Mouse (Mus musculus): ENCODE data around the gene Tmem238.
A peak's percentile ranks its signal among the peaks of the same experiment; 100 is the strongest.
"Not testable (repeated sequence)": the region's sequence is repeated elsewhere in the genome, so short reads cannot be mapped to it uniquely, and the experiment has no call there.

Gene Tmem238

GRCm38 (mm10) chr7:4789436-4789935, at the start of gene Tmem238:
Gene Tmem238, minus strand, starts transcription at chr7:4789656.
- DNase-seq (ENCODE audit: low spot score) = no peak

- no peak for DNase-seq (ENCODE audit: low spot score)
Observed at GRCm38 (mm10) chr7:4837639-4838038, 48.2 kb upstream of the Tmem238 start.

- no peak for DNase-seq (ENCODE audit: low spot score)
Observed at GRCm38 (mm10) chr7:4836351-4836792, 46.9 kb upstream of the Tmem238 start.

GRCm38 (mm10) chr7:4835631-4836327, 46.3 kb upstream of the Tmem238 start:
- DNase-seq (ENCODE audit: low spot score) = no peak

GRCm38 (mm10) chr7:4830476-4830875, 41.0 kb upstream of the Tmem238 start:
- DNase-seq (ENCODE audit: low spot score) = no peak

GRCm38 (mm10) chr7:4825365-4825764, 35.9 kb upstream of the Tmem238 start:
- no peak for DNase-seq (ENCODE audit: low spot score)

GRCm38 (mm10) chr7:4822162-4822907, 32.9 kb upstream of the Tmem238 start:
- no peak for DNase-seq (ENCODE audit: low spot score)

GRCm38 (mm10) chr7:4821690-4822089, 32.2 kb upstream of the Tmem238 start:
- DNase-seq (ENCODE audit: low spot score) = no peak

- DNase-seq (ENCODE audit: low spot score) = not testable (repeated sequence)
Observed at GRCm38 (mm10) chr7:4820925-4821324, 31.5 kb upstream of the Tmem238 start.

GRCm38 (mm10) chr7:4816559-4816958, 27.1 kb upstream of the Tmem238 start:
- DNase-seq (ENCODE audit: low spot score) = no peak

- DNase-seq (ENCODE audit: low spot score) = no peak
Observed at GRCm38 (mm10) chr7:4813105-4813791, 23.8 kb upstream of the Tmem238 start.

- DNase-seq (ENCODE audit: low spot score) = peak; percentile 94
Observed at GRCm38 (mm10) chr7:4812303-4813104, 23.0 kb upstream of the Tmem238 start, which contains the start of gene Ube2s. Gene Ube2s, minus strand, starts transcription at chr7:4812590.

- no peak for DNase-seq (ENCODE audit: low spot score)
Observed at GRCm38 (mm10) chr7:4811842-4812302, 22.4 kb upstream of the Tmem238 start.

GRCm38 (mm10) chr7:4811131-4811530, 21.7 kb upstream of the Tmem238 start:
- not testable (repeated sequence) for DNase-seq (ENCODE audit: low spot score)

- no peak for DNase-seq (ENCODE audit: low spot score)
Observed at GRCm38 (mm10) chr7:4806716-4807115, 17.3 kb upstream of the Tmem238 start.

GRCm38 (mm10) chr7:4802247-4802646, 12.8 kb upstream of the Tmem238 start:
- DNase-seq (ENCODE audit: low spot score) = no peak

- no peak for DNase-seq (ENCODE audit: low spot score)
Observed at GRCm38 (mm10) chr7:4795767-4796433, 6.4 kb upstream of the Tmem238 start.

GRCm38 (mm10) chr7:4794631-4795168, 5.2 kb upstream of the Tmem238 start:
- no peak for DNase-seq (ENCODE audit: low spot score)

GRCm38 (mm10) chr7:4793674-4794073, 4.2 kb upstream of the Tmem238 start:
- no peak for DNase-seq (ENCODE audit: low spot score)

GRCm38 (mm10) chr7:4793248-4793647, 3.8 kb upstream of the Tmem238 start:
- DNase-seq (ENCODE audit: low spot score) = not testable (repeated sequence)
